Mouse (Mus musculus) gastrocnemius, postnatal 36 days (tissue): ENCODE measurements around the gene Lmod1. TPM values are rescaled to one million over a fixed set of nuclear protein-coding genes. Genes with fewer than 3 reads are reported as not detected.

Source experiments
- DNase-seq, 2 experiments: peaks; one replicate each; pipeline ENCODE4 v3.0.0; 2022
- intact Hi-C: fragments of 180-260 bp; cut with DNase I; formaldehyde crosslinking; loops from one replicate; pipeline ENCODE4 v1.15.1; 2025
- total RNA-seq, 2 experiments: library from RNA; stranded (reverse); gene quantifications; 2 replicates each; pipeline ENCODE4 v1.2.3; 2021

Lmod1 gene
- total RNA-seq, 2 experiments from 2014 or later, result 2.4 to 4.6 TPM

DNA sequence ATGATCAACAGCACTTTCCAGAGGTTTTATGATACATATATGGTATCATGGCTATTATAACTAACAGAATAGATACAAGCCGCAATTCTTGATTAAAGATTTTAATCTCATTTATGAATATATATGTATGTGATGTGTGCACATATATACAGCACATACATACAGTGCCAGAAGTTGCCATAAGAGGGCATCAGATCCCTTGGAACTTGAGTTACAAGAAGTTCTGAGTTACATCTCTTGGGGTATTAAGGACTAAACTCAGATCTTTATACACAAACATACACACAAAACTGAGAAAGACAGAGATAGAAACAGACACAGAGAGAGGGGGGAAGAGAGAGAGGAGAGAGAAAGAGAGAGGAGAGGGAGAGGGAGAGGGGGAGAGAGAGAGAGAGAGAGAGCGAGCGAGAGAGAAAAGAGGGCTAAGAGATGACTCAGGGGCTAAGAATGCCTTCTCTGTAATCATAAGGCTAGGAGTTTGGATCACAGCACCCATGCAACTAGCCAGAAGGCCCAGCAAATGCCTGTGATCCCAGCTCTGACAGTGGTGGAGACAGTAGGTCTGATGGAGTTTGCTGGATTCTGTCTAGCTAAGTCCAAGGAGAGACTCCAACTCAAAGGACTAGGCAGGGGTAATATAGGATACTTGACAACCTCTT, 77.0 kb downstream of the Lmod1 start:
- DNase-seq, result no peak
- intact Hi-C loops, result no loop called here

DNA sequence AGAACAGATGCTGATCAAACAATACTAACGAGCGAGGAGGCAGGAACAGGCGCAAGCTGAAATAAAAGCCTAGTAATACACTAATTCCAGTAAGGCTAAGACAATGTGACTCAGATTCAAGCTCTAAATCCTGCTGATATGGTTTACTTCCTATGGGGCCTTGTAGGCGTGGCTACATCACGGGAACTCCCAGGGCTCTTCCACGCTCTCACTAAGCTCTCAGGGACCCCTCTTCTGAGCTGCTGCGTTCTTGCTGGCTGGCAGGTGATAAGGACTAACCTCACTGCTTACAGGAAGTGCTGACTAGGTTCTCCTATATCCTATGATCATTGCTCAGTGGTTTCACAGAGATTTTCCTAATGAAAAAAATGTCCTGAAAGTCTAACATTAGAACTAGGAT, 80.7 kb downstream of the Lmod1 start:
- DNase-seq, result no peak
- intact Hi-C loops, result no loop called here

DNA sequence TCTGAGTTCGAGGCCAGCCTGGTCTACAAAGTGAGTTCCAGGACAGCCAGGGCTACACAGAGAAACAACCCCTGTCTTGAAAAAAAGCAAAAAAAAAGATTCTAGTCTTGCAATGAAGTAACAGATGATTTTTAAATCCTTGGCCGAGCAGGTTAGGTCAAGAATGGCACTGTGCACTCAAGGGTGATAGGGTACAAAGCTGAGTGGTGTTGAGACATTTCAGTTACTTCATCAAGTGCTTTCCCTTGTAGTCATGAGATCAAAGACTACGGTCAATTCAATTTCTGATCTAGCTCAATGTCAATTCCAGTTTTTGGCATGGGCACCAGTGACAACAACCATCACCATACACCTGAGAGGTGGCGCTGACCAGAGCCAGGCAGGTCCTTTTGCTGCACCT, 84.4 kb downstream of the Lmod1 start:
- no peak for DNase-seq
- intact Hi-C loops, result no loop called here

DNA sequence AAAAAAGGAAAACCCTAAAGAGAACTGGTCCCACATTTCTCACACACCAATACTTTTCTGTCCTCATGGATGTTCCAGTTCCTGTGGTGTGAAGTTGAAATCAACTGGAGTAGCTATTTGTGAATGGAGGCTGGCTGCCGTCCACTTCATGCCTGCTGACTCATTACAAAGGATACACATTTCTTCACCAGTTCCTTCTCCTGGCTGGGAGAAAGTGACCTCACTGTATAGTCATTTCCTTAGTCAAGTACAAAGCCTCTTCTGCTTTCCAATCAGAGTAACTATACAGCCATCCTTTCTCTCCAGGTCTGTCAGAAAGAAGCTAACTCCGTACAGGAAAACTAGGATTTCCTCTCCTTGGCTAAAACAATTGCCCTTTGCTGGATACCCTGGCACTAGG, 86.4 kb downstream of the Lmod1 start:
- DNase-seq, result peak; percentile 57 to 62
- intact Hi-C loops, result no loop called here

DNA sequence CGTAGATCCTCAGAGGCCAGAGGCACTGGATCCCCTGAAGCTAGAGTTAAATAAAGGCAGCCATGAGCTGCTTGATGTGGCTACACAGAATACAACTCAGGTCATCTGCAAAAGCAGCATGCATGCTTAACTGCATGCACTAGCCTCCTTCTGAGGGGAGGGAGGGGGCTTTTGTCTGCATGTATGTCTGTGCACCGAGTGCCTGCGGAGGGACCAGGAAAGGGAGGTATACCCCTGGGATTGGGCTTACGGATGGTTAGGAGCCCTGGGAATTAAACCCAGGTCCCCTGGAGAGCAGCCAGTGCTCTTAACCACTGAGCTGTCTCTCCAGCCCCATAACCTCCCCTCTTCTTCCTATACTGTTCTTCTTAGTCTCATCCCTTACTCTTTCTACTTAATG, 87.5 kb downstream of the Lmod1 start:
- intact Hi-C loops, result no loop called here
- no peak for DNase-seq

DNA sequence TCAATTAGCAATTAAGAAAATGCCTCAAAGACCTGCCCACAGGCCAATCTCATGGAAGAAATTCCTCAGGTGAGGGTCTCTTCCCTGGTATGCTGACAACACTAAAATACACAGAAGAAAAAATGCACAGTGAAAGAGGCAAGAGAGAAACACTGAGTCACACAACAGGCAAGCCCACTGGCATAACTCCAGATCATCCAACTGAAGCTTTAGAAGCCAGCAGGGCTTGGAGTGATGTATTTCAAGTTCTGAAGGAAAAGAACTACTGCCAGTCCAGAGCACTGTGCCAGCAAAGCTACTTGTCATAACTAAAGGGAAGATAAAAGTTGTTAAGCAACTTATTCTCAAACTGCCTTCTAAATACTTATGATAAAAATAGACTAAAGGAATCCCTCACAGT, 89.4 kb downstream of the Lmod1 start:
- intact Hi-C loops, result no loop called here
- DNase-seq, result no peak

Other genes starting within 250 kb of the Lmod1 start
- gene Lgr6, start 219.5 kb upstream of the Lmod1 start, total RNA-seq, result under 1 TPM; 0.39 to 0.51 TPM
- gene Ptpn7, start 192.1 kb upstream of the Lmod1 start, total RNA-seq, result under 1 TPM; 0.27 to 0.56 TPM
- 10 to 100 TPM; 15.6 to 16.9 TPM for gene Arl8a, start 178.0 kb upstream of the Lmod1 start, total RNA-seq
- gene Gpr37l1, start 157.1 kb upstream of the Lmod1 start, total RNA-seq, result under 1 TPM; 0.26 to 0.42 TPM
- not detected for gene Elf3, start 66.2 kb upstream of the Lmod1 start, total RNA-seq
- 10 to 100 TPM; 11.1 to 11.3 TPM for gene Rnpep, start 40.7 kb upstream of the Lmod1 start, total RNA-seq
- 100 to 1,000 TPM; 270 to 308 TPM for gene Timm17a, start 11.0 kb upstream of the Lmod1 start, total RNA-seq
- 100 to 1,000 TPM; 198 to 200 TPM for gene Shisa4, start 50.4 kb downstream of the Lmod1 start, total RNA-seq
- gene Ipo9, start 105.7 kb downstream of the Lmod1 start, total RNA-seq, result 10 to 100 TPM; 23.4 to 24.1 TPM